In genomic region chr6:82917778-82918129, GRCm38 (mm10) we compare ENCODE assay signal across 8 mouse cellular contexts. TPM values are rescaled to one million over a fixed set of nuclear protein-coding genes. Genes with fewer than 3 reads are reported as not detected.
DNase-seq lines count a peak whose midpoint lies in the region; ATAC-seq and TF ChIP-seq lines count a peak whose summit lies in the region.

No protein-coding gene starts in this region.

- no peak overlapping the region for H3K4me2 ChIP-seq in CH12.LX (ENCODE audit: insufficient read depth, low read depth, poor library complexity, severe bottlenecking)
- H3K4me2 ChIP-seq in hindbrain, embryonic 11.5 days (replicated peaks; ENCODE audit: low read depth, low read length) = no peak overlapping the region
- H3K4me2 ChIP-seq in midbrain, embryonic 11.5 days = no peak overlapping the region

- WGBS in hindbrain, embryonic 11.5 days = 22% methylated on average over 8 of the region's 8 CpGs
- WGBS in midbrain, embryonic 11.5 days = 16% methylated on average over 8 of the region's 8 CpGs

- no peaks in the 10 kb centered on the region for H3K9me3 ChIP-seq in CH12.LX (replicated peaks; ENCODE audit: low read length)
- H3K9me3 ChIP-seq in hindbrain, embryonic 11.5 days (ENCODE audit: control insufficient read depth, low read length) = no peaks in the 10 kb centered on the region
- no peaks in the 10 kb centered on the region for H3K9me3 ChIP-seq in midbrain, embryonic 11.5 days (ENCODE audit: control insufficient read depth, low read length)

- peak; percentile 45; the same call in 1 of the 2 replicates for ATAC-seq in hindbrain, embryonic 11.5 days (ENCODE audit: low FRiP score)
- ATAC-seq in midbrain, embryonic 11.5 days (ENCODE audit: low FRiP score) = peak; percentile 55; the same call in 1 of the 2 replicates
- no peak for ATAC-seq in cerebellum, adult (ENCODE audit: insufficient number of reproducible peaks, low FRiP score, low TSS enrichment)

- H3K4me3 ChIP-seq in CH12.LX (replicated peaks in 1 of 3; ENCODE audit: low read depth in 2 of 3, low read length in 2 of 3, poor library complexity in 1 of 3) = no peak overlapping the region
- H3K4me3 ChIP-seq in hindbrain, embryonic 11.5 days (ENCODE audit: low read depth, low read length) = no peak overlapping the region
- no peak overlapping the region for H3K4me3 ChIP-seq in midbrain, embryonic 11.5 days (ENCODE audit: low read depth, low read length)

- no peaks in the 10 kb centered on the region for H3K79me2 ChIP-seq in CH12.LX (replicated peaks; ENCODE audit: control insufficient read depth, extremely low read depth, insufficient read depth, poor library complexity, severe bottlenecking)

- in situ Hi-C loops in CH12.LX (cut with MboI; ENCODE audit: low pct_ligation_motif_present, low pct_unique_long_range_greater_than_20kb, low sequenced_read_pairs) = loop anchor here (5.0 kb wide), 1 partner anchor 50 kb away; no protein-coding TSS in a partner anchor

- intact Hi-C loops in left cerebral cortex, postnatal 14 days (cut with DNase I) = loop anchor here (2.0 kb wide), 1 partner anchor 53 kb away; no protein-coding TSS in a partner anchor

- no peak for TF ChIP-seq EP300 in CH12.LX (IDR thresholded peaks at IDR 0.05; ENCODE audit: low read length)

- peak; percentile 61 for TF ChIP-seq RAD21 in CH12.LX (IDR thresholded peaks at IDR 0.05; ENCODE audit: low read depth, low read length)

- TF ChIP-seq CTCF in CH12.LX (conservative IDR thresholded peaks at IDR 0.05 in 1 of 2, IDR thresholded peaks at IDR 0.05 in 1 of 2; ENCODE audit: low read depth in 2 of 2, low read length in 2 of 2) = peak; percentile 61 to 87

- dilution Hi-C loops in CH12.LX (cut with MboI; ENCODE audit: extremely low pct_ligation_motif_present, extremely low pct_unique_long_range_greater_than_20kb, low sequenced_read_pairs) = no loop called here

- no peak overlapping the region for H3K27ac ChIP-seq in CH12.LX (ENCODE audit: insufficient read depth, low read depth)
- H3K27ac ChIP-seq in hindbrain, embryonic 11.5 days (ENCODE audit: low read depth, low read length) = no peak overlapping the region
- H3K27ac ChIP-seq in midbrain, embryonic 11.5 days (ENCODE audit: low read depth, low read length) = no peak overlapping the region

- H3K27me3 ChIP-seq in CH12.LX (replicated peaks) = no peaks in the 10 kb centered on the region
- no peaks in the 10 kb centered on the region for H3K27me3 ChIP-seq in hindbrain, embryonic 11.5 days (ENCODE audit: control insufficient read depth, insufficient read depth, low read length)
- H3K27me3 ChIP-seq in midbrain, embryonic 11.5 days (ENCODE audit: control insufficient read depth, insufficient read depth, low read length) = no peaks in the 10 kb centered on the region
- H3K27me3 ChIP-seq in splenic B cell, adult 2 months (ENCODE audit: control insufficient read depth, insufficient read depth, low read length, poor library complexity, severe bottlenecking) = no peaks in the 10 kb centered on the region

- H3K36me3 ChIP-seq in CH12.LX (replicated peaks in 1 of 2; ENCODE audit: control insufficient read depth in 1 of 2, insufficient read depth in 1 of 2, low read length in 1 of 2) = no peaks in the 10 kb centered on the region
- H3K36me3 ChIP-seq in hindbrain, embryonic 11.5 days (ENCODE audit: control insufficient read depth, insufficient read depth, low read length) = no peaks in the 10 kb centered on the region
- no peaks in the 10 kb centered on the region for H3K36me3 ChIP-seq in midbrain, embryonic 11.5 days (ENCODE audit: control insufficient read depth, insufficient read depth, low read length)
- no peaks in the 10 kb centered on the region for H3K36me3 ChIP-seq in splenic B cell, adult 2 months (ENCODE audit: control insufficient read depth, insufficient read depth, low read length, poor library complexity, severe bottlenecking)

- DNase-seq in A20 (ENCODE audit: low read depth, low spot score) (peak; percentile 33), CH12.LX (ENCODE audit: extremely low read depth) (peak; percentile 46)
- DNase-seq in embryo, embryonic 11 days = peak; percentile 68
- DNase-seq in hindbrain, embryonic 11.5 days (ENCODE audit: low spot score) = peak; percentile 77
- DNase-seq in left cerebral cortex, postnatal 14 days (ENCODE audit: low spot score in 2 of 2) = peak; percentile 62 to 66
- DNase-seq in midbrain, embryonic 11.5 days (ENCODE audit: low spot score, missing footprints) = peak; percentile 90
- peak; percentile 49 for DNase-seq in splenic B cell, adult 2 months (ENCODE audit: low read depth, low spot score)

- peaks cover 6 to 10% of the 10 kb centered on the region in 2 experiments; a peak in 2 of 4 replicates for H3K4me1 ChIP-seq in CH12.LX (ENCODE audit: control insufficient read depth in 1 of 2, insufficient read depth in 2 of 2)
- no peaks in the 10 kb centered on the region for H3K4me1 ChIP-seq in hindbrain, embryonic 11.5 days (replicated peaks; ENCODE audit: control insufficient read depth, insufficient read depth, low read length)
- H3K4me1 ChIP-seq in midbrain, embryonic 11.5 days (ENCODE audit: control insufficient read depth, insufficient read depth, low read length) = no peaks in the 10 kb centered on the region

- no peak overlapping the region for H3K9ac ChIP-seq in CH12.LX (ENCODE audit: insufficient read depth, low read depth)
- no peak overlapping the region for H3K9ac ChIP-seq in hindbrain, embryonic 11.5 days (ENCODE audit: low read depth, low read length)
- H3K9ac ChIP-seq in midbrain, embryonic 11.5 days (ENCODE audit: low read length) = no peak overlapping the region

- no peak for TF ChIP-seq POLR2A in CH12.LX (IDR thresholded peaks at IDR 0.05; ENCODE audit: low read depth, low read length)

TF ChIP-seq in CH12.LX, 34 proteins besides CTCF, POLR2A, EP300 and RAD21:
- TF ChIP-seq ETS1 (conservative IDR thresholded peaks at IDR 0.05; ENCODE audit: low read depth, low read length) (no peak), ZKSCAN1 (IDR thresholded peaks at IDR 0.05; ENCODE audit: borderline replicate concordance, low read depth, low read length) (no peak), TCF12 (IDR thresholded peaks at IDR 0.05; ENCODE audit: low read depth, low read length) (no peak), ZNF384 (IDR thresholded peaks at IDR 0.05; ENCODE audit: low read depth, low read length) (0 out of 2 replicates have a peak, but pooled peaks have one; percentile 22), USF1 (IDR thresholded peaks at IDR 0.05; ENCODE audit: low read depth, low read length) (no peak), MAX (IDR thresholded peaks at IDR 0.05; ENCODE audit: low read length) (no peak), KAT2A (IDR thresholded peaks at IDR 0.05; ENCODE audit: insufficient replicate concordance, low read length) (no peak), TBP (conservative IDR thresholded peaks at IDR 0.05; ENCODE audit: low read depth, low read length) (no peak), ELF1 (IDR thresholded peaks at IDR 0.05; ENCODE audit: low read depth, low read length) (0 out of 2 replicates have a peak, but pooled peaks have one; percentile 22), JUN (IDR thresholded peaks at IDR 0.05; ENCODE audit: insufficient read depth, low read depth, low read length) (no peak), SMC3 (IDR thresholded peaks at IDR 0.05; ENCODE audit: low read depth, low read length) (peak; percentile 88), ZC3H11A (IDR thresholded peaks at IDR 0.05; ENCODE audit: low read depth, low read length) (no peak), E2F4 (IDR thresholded peaks at IDR 0.05; ENCODE audit: insufficient replicate concordance, low read depth, low read length) (no peak), GABPA (IDR thresholded peaks at IDR 0.05; ENCODE audit: insufficient replicate concordance, low read depth, low read length) (no peak), HCFC1 (IDR thresholded peaks at IDR 0.05; ENCODE audit: low read depth, low read length) (no peak), RCOR1 (conservative IDR thresholded peaks at IDR 0.05; ENCODE audit: low read depth, low read length) (no peak), MAZ (IDR thresholded peaks at IDR 0.05; ENCODE audit: low read depth, low read length) (no peak), MYC (IDR thresholded peaks at IDR 0.05; ENCODE audit: low read depth, low read length) (no peak), IRF4 (IDR thresholded peaks at IDR 0.05; ENCODE audit: low read depth, low read length) (no peak), BHLHE40 (IDR thresholded peaks at IDR 0.05; ENCODE audit: low read depth, low read length) (no peak), CHD1 (IDR thresholded peaks at IDR 0.05; ENCODE audit: low read depth, low read length) (no peak), SIN3A (IDR thresholded peaks at IDR 0.05; ENCODE audit: low read length) (no peak), MEF2A (IDR thresholded peaks at IDR 0.05; ENCODE audit: borderline replicate concordance, low read depth, low read length) (no peak), USF2 (conservative IDR thresholded peaks at IDR 0.05; ENCODE audit: low read depth, low read length) (no peak), ZMIZ1 (IDR thresholded peaks at IDR 0.05; ENCODE audit: low read depth, low read length) (no peak)

RNA-seq across cellular contexts. Expression of gene Sema4f, which starts 21.8 kb away (rescaled TPM):
- total RNA-seq in CH12.LX (2012; rRNA removed) (0.04 TPM in 1 of 2 replicates, not detected in the other), CH12.LX (2014; rRNA removed) (not detected in 2 replicates)
- not detected in 2 replicates for polyA plus RNA-seq in CH12.LX (2012; ENCODE audit: insufficient read length, low read depth)
- 1.7 and 2.0 TPM in 2 replicates for polyA plus RNA-seq in hindbrain, embryonic 11.5 days (2014; fragmentation: Nextera tagmentation; extraction: Ambion mirVana)
- total RNA-seq in left cerebral cortex, postnatal 14 days (2021) = 10 to 100 TPM; 44.5 to 45.6 TPM
- polyA plus RNA-seq in midbrain, embryonic 11.5 days (2014; fragmentation: Nextera tagmentation; extraction: Ambion mirVana) = 0.91 and 1.1 TPM in 2 replicates

RNA-seq across cellular contexts. Expression of gene M1ap, which starts 28.9 kb away (rescaled TPM):
- 3.0 and 6.4 TPM in 2 replicates for total RNA-seq in CH12.LX (2012; rRNA removed)
- 1.8 and 2.4 TPM in 2 replicates for total RNA-seq in CH12.LX (2014; rRNA removed)
- polyA plus RNA-seq in CH12.LX (2012; ENCODE audit: insufficient read length, low read depth) = 3.9 and 4.7 TPM in 2 replicates
- 0.22 TPM in 1 of 2 replicates, not detected in the other for polyA plus RNA-seq in hindbrain, embryonic 11.5 days (2014; fragmentation: Nextera tagmentation; extraction: Ambion mirVana)
- under 1 TPM in 1 of 2 experiments, not detected in 1; 0.23 TPM for total RNA-seq in left cerebral cortex, postnatal 14 days (2021)
- 0.18 TPM in 1 of 2 replicates, not detected in the other for polyA plus RNA-seq in midbrain, embryonic 11.5 days (2014; fragmentation: Nextera tagmentation; extraction: Ambion mirVana)

Comparison
In these comparisons a context has a peak if more than half of its experiments do, and no peak if none do; other contexts are left out.
1. DNase-seq: peak in every context shown above with its lines; median percentile 90 in midbrain, embryonic 11.5 days; 77 in hindbrain, embryonic 11.5 days; 68 in embryo, embryonic 11 days; 64 in left cerebral cortex, postnatal 14 days; 49 in splenic B cell, adult 2 months; 46 in CH12.LX; 33 in A20.